Mouse (Mus musculus): ENCODE data around the gene Prkag1.
"Not testable (repeated sequence)": the region's sequence is repeated elsewhere in the genome, so short reads cannot be mapped to it uniquely, and the experiment has no call there.

Prkag1 gene

GRCm38 (mm10) chr15:98822147-98822546 is 9.2 kb downstream of the Prkag1 start:
- DNase-seq (ENCODE audit: low read depth), result no peak

GRCm38 (mm10) chr15:98821403-98821802 is 9.9 kb downstream of the Prkag1 start:
- DNase-seq (ENCODE audit: low read depth), result peak; percentile 32

GRCm38 (mm10) chr15:98820937-98821336 is 10.4 kb downstream of the Prkag1 start:
- no peak for DNase-seq (ENCODE audit: low read depth)

- DNase-seq (ENCODE audit: low read depth), result no peak
Observed at GRCm38 (mm10) chr15:98818171-98818570, 13.2 kb downstream of the Prkag1 start.

GRCm38 (mm10) chr15:98812741-98813424 is 18.4 kb downstream of the Prkag1 start:
- DNase-seq (ENCODE audit: low read depth), result no peak

GRCm38 (mm10) chr15:98810212-98810611 is 21.1 kb downstream of the Prkag1 start:
- not testable (repeated sequence) for DNase-seq (ENCODE audit: low read depth)

- no peak for DNase-seq (ENCODE audit: low read depth)
Observed at GRCm38 (mm10) chr15:98809390-98809789, 21.9 kb downstream of the Prkag1 start, which contains the start of gene Ddn. TSS of gene Ddn (minus strand) at chr15:98809490.

GRCm38 (mm10) chr15:98808651-98809134 is 22.6 kb downstream of the Prkag1 start:
- no peak for DNase-seq (ENCODE audit: low read depth)

- DNase-seq (ENCODE audit: low read depth), result peak; percentile 54
Observed at GRCm38 (mm10) chr15:98807895-98808650, 23.2 kb downstream of the Prkag1 start.

GRCm38 (mm10) chr15:98806809-98807770 is 24.2 kb downstream of the Prkag1 start:
- DNase-seq (ENCODE audit: low read depth), result no peak

GRCm38 (mm10) chr15:98806071-98806808 is 25.1 kb downstream of the Prkag1 start:
- no peak for DNase-seq (ENCODE audit: low read depth)

GRCm38 (mm10) chr15:98805324-98806040 is 25.8 kb downstream of the Prkag1 start:
- DNase-seq (ENCODE audit: low read depth), result no peak

GRCm38 (mm10) chr15:98804054-98804453 is 27.3 kb downstream of the Prkag1 start:
- DNase-seq (ENCODE audit: low read depth), result peak; percentile 76

GRCm38 (mm10) chr15:98802926-98803325 is 28.4 kb downstream of the Prkag1 start:
- peak; percentile 49 for DNase-seq (ENCODE audit: low read depth)

- peak; percentile 77 for DNase-seq (ENCODE audit: low read depth)
Observed at GRCm38 (mm10) chr15:98799396-98799795, 31.9 kb downstream of the Prkag1 start.

- no peak for DNase-seq (ENCODE audit: low read depth)
Observed at GRCm38 (mm10) chr15:98798903-98799302, 32.4 kb downstream of the Prkag1 start.

GRCm38 (mm10) chr15:98797835-98798492 is 33.4 kb downstream of the Prkag1 start:
- DNase-seq (ENCODE audit: low read depth), result no peak

GRCm38 (mm10) chr15:98796803-98797595 is 34.3 kb downstream of the Prkag1 start:
- no peak for DNase-seq (ENCODE audit: low read depth)

GRCm38 (mm10) chr15:98793141-98793698 is 38.1 kb downstream of the Prkag1 start:
- DNase-seq (ENCODE audit: low read depth), result peak; percentile 54

Measured in 416B (cell line).